Mouse (Mus musculus): Measurements from ENCODE around the gene Gm21954. TPM values are rescaled to one million over a fixed set of nuclear protein-coding genes. Genes with fewer than 3 reads are reported as not detected.

Gene Gm21954
- polyA plus RNA-seq, 1 experiment from 2014 or later, result not detected

DNA sequence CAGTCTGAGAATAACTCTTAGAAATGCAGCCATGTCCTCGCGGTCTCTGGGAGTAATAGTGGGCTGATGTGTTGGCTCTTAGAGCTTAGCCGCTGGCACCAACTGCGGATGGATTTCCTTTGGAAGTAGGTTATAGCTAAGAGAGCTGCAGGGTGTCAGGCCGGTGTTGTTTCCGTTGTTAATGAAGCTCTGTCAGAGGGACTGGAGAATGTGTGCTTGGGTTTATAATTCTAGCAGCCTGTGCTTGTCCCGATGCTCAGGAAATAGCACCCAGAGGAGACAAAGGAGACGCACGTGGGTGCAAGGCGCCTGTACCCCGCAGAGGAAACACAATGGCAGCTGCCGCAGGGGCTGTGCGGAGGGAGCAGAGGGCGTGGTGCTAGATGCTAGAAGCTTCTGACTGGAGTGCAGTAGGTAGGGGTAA is 56.5 kb downstream of the Gm21954 start:
- Histone ChIP-seq H3K36me3 (ENCODE audit: control insufficient read depth, insufficient read depth, low read length) (no peaks in the 10 kb centered on the region), H3K4me1 (ENCODE audit: control insufficient read depth, insufficient read depth, low read length) (0 out of 2 replicates have a peak, but pooled peaks cover 4% of the 10 kb centered on the region), H3K27ac (ENCODE audit: low read depth, low read length) (no peak overlapping the region), H3K4me3 (ENCODE audit: low read length) (no peak overlapping the region; the same call in 1 of the 2 replicates), H3K9ac (ENCODE audit: low read depth, low read length) (no peak overlapping the region), H3K9me3 (ENCODE audit: control insufficient read depth, low read length) (peaks cover 4% of the 10 kb centered on the region; the same call in 1 of the 2 replicates), H3K4me2 (replicated peaks; ENCODE audit: low read depth, low read length) (peak overlapping the region; percentile 39), H3K27me3 (ENCODE audit: control insufficient read depth, insufficient read depth, low read length) (no peaks in the 10 kb centered on the region)
- no peak for ATAC-seq (ENCODE audit: low FRiP score, low TSS enrichment)
- 22% methylated on average over 14 of the region's 14 CpGs for WGBS

Other genes with a start within 250 kb of the Gm21954 start
- 18.1 and 24.5 TPM in 2 replicates for gene Dclk1, start 229.8 kb downstream of the Gm21954 start, polyA plus RNA-seq (2014; fragmentation: Nextera tagmentation; extraction: Ambion mirVana)

Data from kidney, embryonic 14.5 days (tissue).